Mouse (Mus musculus) left cerebral cortex, adult 8-10 months (tissue): ENCODE results near the gene Nhlrc3. TPM values are rescaled to one million over a fixed set of nuclear protein-coding genes. Genes with fewer than 3 reads are reported as not detected.

Experiments
- total RNA-seq, 4 experiments: library from RNA; stranded (reverse); gene quantifications; 2 replicates each; pipeline ENCODE4 v1.2.4; 2022

The Nhlrc3 gene
- total RNA-seq, 4 experiments from 2014 or later: 9.6 to 12.8 (median 12.1) TPM

Other genes starting within 250 kb of the Nhlrc3 start
- 10 to 100 TPM; 18.0 to 20.6 (median 19.4) TPM for gene Proser1, start 334 bp upstream of the Nhlrc3 start, total RNA-seq
- gene Stoml3, start 25.3 kb upstream of the Nhlrc3 start, total RNA-seq: under 1 TPM; 0.41 to 0.99 (median 0.53) TPM
- 1 to 10 TPM; 1.9 to 2.3 (median 2.1) TPM for gene Frem2, start 194.0 kb upstream of the Nhlrc3 start, total RNA-seq